Mouse (Mus musculus) forebrain, embryonic 13.5 days (tissue): ENCODE results near the gene Klf3. TPM values are rescaled to one million over a fixed set of nuclear protein-coding genes. Genes with fewer than 3 reads are reported as not detected.
A peak's percentile ranks its signal among the peaks of the same experiment; 100 is the strongest.
"Not testable (repeated sequence)": the region's sequence is repeated elsewhere in the genome, so short reads cannot be mapped to it uniquely, and the experiment has no call there.

Source experiments
- ATAC-seq: fragments of 200-750 bp; cut with Nextera tagmentation; 2 replicates; pipeline ENCODE4 v1.8.0; 2017
- H3K27ac ChIP-seq: fragments of 300-500 bp; sonication (generic); 2 replicates; pipeline ENCODE4 v1.5.1; 2015; ENCODE audit warnings: inconsistent platforms, mild to moderate bottlenecking, moderate library complexity
- H3K27me3 ChIP-seq: fragments of 300-500 bp; sonication (generic); 2 replicates; pipeline ENCODE4 v1.6.1; 2015; ENCODE audit warnings: mild to moderate bottlenecking, inconsistent platforms
- H3K36me3 ChIP-seq: fragments of 300-500 bp; sonication (generic); 2 replicates; pipeline ENCODE4 v1.6.1; 2015; ENCODE audit warnings: mild to moderate bottlenecking, inconsistent platforms; ENCODE audit not compliant: poor library complexity, severe bottlenecking
- H3K4me1 ChIP-seq: fragments of 300-500 bp; sonication (generic); 2 replicates; pipeline ENCODE4 v1.6.1; 2015; ENCODE audit warnings: inconsistent platforms
- H3K4me2 ChIP-seq: fragments of 300-500 bp; sonication (generic); 2 replicates; pipeline ENCODE4 v1.6.1; 2015; ENCODE audit warnings: inconsistent platforms, mild to moderate bottlenecking, moderate library complexity
- H3K4me3 ChIP-seq: fragments of 300-500 bp; sonication (generic); 2 replicates; pipeline ENCODE4 v1.5.1; 2015; ENCODE audit warnings: mild to moderate bottlenecking, inconsistent platforms
- H3K9ac ChIP-seq: fragments of 300-500 bp; sonication (generic); 2 replicates; pipeline ENCODE4 v1.6.1; 2015; ENCODE audit warnings: mild to moderate bottlenecking, inconsistent platforms
- H3K9me3 ChIP-seq: fragments of 300-500 bp; sonication (generic); replicated peaks from 2 replicates; pipeline ENCODE4 v1.6.1; 2016; ENCODE audit warnings: inconsistent platforms
- WGBS: fragments of 180-500 bp; shearing (Covaris S2); methylation state at CpG from one replicate; pipeline ENCODE4 v1.1.7; 2015; 5-methylcytosine and 5-hydroxymethylcytosine counted together
- polyA plus RNA-seq: library from polyadenylated mRNA; unstranded; fragments of >200 nt; fragmentation: Nextera tagmentation; extraction: Ambion mirVana; gene quantifications from 2 replicates; pipeline ENCODE4 v1.2.1, GENCODE M21; 2015

Klf3 gene
- polyA plus RNA-seq, 1 experiment from 2014 or later, result 24.0 TPM

- Histone ChIP-seq H3K27ac (no peak overlapping the region), H3K4me3 (no peak overlapping the region), H3K36me3 (no peaks in the 10 kb centered on the region), H3K4me2 (no peak overlapping the region), H3K9me3 (0 out of 2 replicates have a peak, but pooled peaks cover 3% of the 10 kb centered on the region), H3K9ac (no peak overlapping the region), H3K4me1 (peaks cover 15% of the 10 kb centered on the region), H3K27me3 (no peaks in the 10 kb centered on the region)
- WGBS, result 35% methylated on average over 5 of the region's 5 CpGs
- ATAC-seq, result peak; percentile 44; the same call in 1 of the 2 replicates
These were observed 63.3 kb downstream of the Klf3 start for GRCm38 (mm10) chr5:64866331-64867050.

GRCm38 (mm10) chr5:64867124-64867523 lies 63.9 kb downstream of the Klf3 start:
- Histone ChIP-seq H3K36me3 (no peaks in the 10 kb centered on the region), H3K27ac (no peak overlapping the region), H3K27me3 (no peaks in the 10 kb centered on the region), H3K9me3 (0 out of 2 replicates have a peak, but pooled peaks cover 3% of the 10 kb centered on the region), H3K4me3 (no peak overlapping the region), H3K4me2 (no peak overlapping the region), H3K9ac (no peak overlapping the region), H3K4me1 (peaks cover 9% of the 10 kb centered on the region)
- 0 out of 2 replicates have a peak, but pooled peaks have one; percentile 36 for ATAC-seq
- 69% methylated on average over 9 of the region's 9 CpGs for WGBS

- WGBS, result 93% methylated on average over 5 of the region's 5 CpGs
- H3K9ac ChIP-seq, result no peak overlapping the region
- H3K4me3 ChIP-seq, result no peak overlapping the region
- ATAC-seq, result no peak
- H3K27ac ChIP-seq, result no peak overlapping the region
- H3K4me2 ChIP-seq, result no peak overlapping the region
- 0 out of 2 replicates have a peak, but pooled peaks cover 4% of the 10 kb centered on the region for H3K4me1 ChIP-seq
- 0 out of 2 replicates have a peak, but pooled peaks cover 3% of the 10 kb centered on the region for H3K9me3 ChIP-seq
- H3K27me3 ChIP-seq, result no peaks in the 10 kb centered on the region
- no peaks in the 10 kb centered on the region for H3K36me3 ChIP-seq
These were observed 64.4 kb downstream of the Klf3 start for GRCm38 (mm10) chr5:64867551-64867950.

- Histone ChIP-seq H3K9me3 (no peaks in the 10 kb centered on the region), H3K36me3 (no peaks in the 10 kb centered on the region), H3K27ac (peak overlapping the region; percentile 93), H3K4me2 (no peak overlapping the region), H3K4me1 (peaks cover 33% of the 10 kb centered on the region), H3K4me3 (no peak overlapping the region), H3K27me3 (no peaks in the 10 kb centered on the region), H3K9ac (no peak overlapping the region)
- 76% methylated on average over 12 of the region's 12 CpGs for WGBS
- ATAC-seq, result no peak
These were observed 73.1 kb downstream of the Klf3 start for GRCm38 (mm10) chr5:64876086-64876830.

GRCm38 (mm10) chr5:64877235-64878026 lies 74.2 kb downstream of the Klf3 start:
- Histone ChIP-seq H3K27ac (peak overlapping the region; percentile 93), H3K4me2 (peak overlapping the region; percentile 30), H3K36me3 (no peaks in the 10 kb centered on the region), H3K27me3 (no peaks in the 10 kb centered on the region), H3K4me1 (peaks cover 33% of the 10 kb centered on the region), H3K4me3 (no peak overlapping the region), H3K9ac (no peak overlapping the region), H3K9me3 (no peaks in the 10 kb centered on the region)
- peak; percentile 70 for ATAC-seq
- WGBS, result 10% methylated on average over 15 of the region's 15 CpGs

- Histone ChIP-seq H3K9ac (no peak overlapping the region), H3K4me1 (peaks cover 33% of the 10 kb centered on the region), H3K4me2 (no peak overlapping the region), H3K9me3 (no peaks in the 10 kb centered on the region), H3K27ac (peak overlapping the region; percentile 93), H3K4me3 (no peak overlapping the region), H3K36me3 (no peaks in the 10 kb centered on the region), H3K27me3 (no peaks in the 10 kb centered on the region)
- WGBS, result 5% methylated on average over 4 of the region's 4 CpGs
- peak; percentile 94 for ATAC-seq
These were observed 74.8 kb downstream of the Klf3 start for GRCm38 (mm10) chr5:64878027-64878425.

GRCm38 (mm10) chr5:64878526-64878925 lies 75.3 kb downstream of the Klf3 start:
- WGBS, result 71% methylated on average over 2 of the region's 2 CpGs
- no peaks in the 10 kb centered on the region for H3K9me3 ChIP-seq
- no peak overlapping the region for H3K4me3 ChIP-seq
- H3K36me3 ChIP-seq, result no peaks in the 10 kb centered on the region
- H3K4me1 ChIP-seq, result peaks cover 33% of the 10 kb centered on the region
- H3K9ac ChIP-seq, result no peak overlapping the region
- peak overlapping the region; percentile 93 for H3K27ac ChIP-seq
- no peak for ATAC-seq
- no peaks in the 10 kb centered on the region for H3K27me3 ChIP-seq
- H3K4me2 ChIP-seq, result no peak overlapping the region

- no peaks in the 10 kb centered on the region for H3K27me3 ChIP-seq
- H3K4me1 ChIP-seq, result peaks cover 33% of the 10 kb centered on the region
- no peak overlapping the region for H3K4me2 ChIP-seq
- no peak overlapping the region for H3K9ac ChIP-seq
- no peak overlapping the region for H3K4me3 ChIP-seq
- H3K36me3 ChIP-seq, result no peaks in the 10 kb centered on the region
- ATAC-seq, result no peak
- no peaks in the 10 kb centered on the region for H3K9me3 ChIP-seq
- WGBS, result 50% methylated on average over 3 of the region's 3 CpGs
- H3K27ac ChIP-seq, result peak overlapping the region; percentile 93
These were observed 76.1 kb downstream of the Klf3 start for GRCm38 (mm10) chr5:64879241-64879640.

- not testable (repeated sequence) for H3K36me3 ChIP-seq, H3K9me3 ChIP-seq, H3K27ac ChIP-seq, H3K4me3 ChIP-seq, H3K27me3 ChIP-seq, ATAC-seq, H3K9ac ChIP-seq, H3K4me2 ChIP-seq
- WGBS, result 91% methylated on average over 4 of the region's 10 CpGs
- H3K4me1 ChIP-seq, result peaks cover 26% of the 10 kb centered on the region
These were observed 78.4 kb downstream of the Klf3 start for GRCm38 (mm10) chr5:64881559-64881958.

- ATAC-seq, H3K27ac ChIP-seq, H3K4me3 ChIP-seq, H3K9ac ChIP-seq, H3K27me3 ChIP-seq, H3K4me2 ChIP-seq, H3K9me3 ChIP-seq, H3K36me3 ChIP-seq: not testable (repeated sequence)
- 85% methylated on average over 8 of the region's 11 CpGs for WGBS
- H3K4me1 ChIP-seq, result peaks cover 22% of the 10 kb centered on the region
These were observed 78.8 kb downstream of the Klf3 start for GRCm38 (mm10) chr5:64881976-64882375.
